Mouse (Mus musculus): ENCODE measurements at regions not wholly inside any gene's neighbourhood (a gene's known extent, or its start where the extent isn't known, plus 50 kb on each side); places are given as distances from the start of the nearest gene placed in this dataset.
"Not testable (repeated sequence)": the region's sequence is repeated elsewhere in the genome, so short reads cannot be mapped to it uniquely, and the experiment has no call there.

DNA sequence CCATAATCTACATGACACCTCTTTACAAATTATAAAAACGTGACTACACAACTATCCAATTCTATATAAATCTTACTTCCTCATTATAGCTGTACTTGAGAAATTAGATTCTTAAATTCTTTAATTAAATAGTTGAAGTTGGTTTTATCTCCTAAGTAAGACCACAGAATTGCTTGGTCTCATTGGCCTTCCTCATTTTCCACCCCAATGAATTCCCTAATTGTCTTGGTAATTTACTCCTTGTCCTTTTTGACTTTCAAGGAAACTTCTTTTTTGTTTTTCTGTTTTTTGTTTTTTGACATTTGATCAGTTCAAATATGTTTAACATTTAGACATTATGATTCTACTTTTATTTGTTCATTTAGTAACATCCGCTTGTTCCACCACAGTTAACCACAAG lies 1591.7 kb upstream of the Pcdh20 start:
- Histone ChIP-seq H3K27me3 (ENCODE audit: control insufficient read depth, insufficient read depth, low read length) (no peaks in the 10 kb centered on the region), H3K4me1 (ENCODE audit: control insufficient read depth, insufficient read depth, low read length) (no peaks in the 10 kb centered on the region), H3K9me3 (replicated peaks; ENCODE audit: control insufficient read depth, low read length) (no peaks in the 10 kb centered on the region), H3K4me3 (replicated peaks; ENCODE audit: low read length) (no peak overlapping the region), H3K4me2 (ENCODE audit: low read depth, low read length) (no peak overlapping the region), H3K9ac (ENCODE audit: low read length) (no peak overlapping the region), H3K36me3 (ENCODE audit: control insufficient read depth, insufficient read depth, low read length) (no peaks in the 10 kb centered on the region), H3K27ac (ENCODE audit: low read length) (no peak overlapping the region)
- WGBS = 88% methylated on average over 2 of the region's 2 CpGs
- ATAC-seq (ENCODE audit: insufficient read depth, low FRiP score) = no peak

DNA sequence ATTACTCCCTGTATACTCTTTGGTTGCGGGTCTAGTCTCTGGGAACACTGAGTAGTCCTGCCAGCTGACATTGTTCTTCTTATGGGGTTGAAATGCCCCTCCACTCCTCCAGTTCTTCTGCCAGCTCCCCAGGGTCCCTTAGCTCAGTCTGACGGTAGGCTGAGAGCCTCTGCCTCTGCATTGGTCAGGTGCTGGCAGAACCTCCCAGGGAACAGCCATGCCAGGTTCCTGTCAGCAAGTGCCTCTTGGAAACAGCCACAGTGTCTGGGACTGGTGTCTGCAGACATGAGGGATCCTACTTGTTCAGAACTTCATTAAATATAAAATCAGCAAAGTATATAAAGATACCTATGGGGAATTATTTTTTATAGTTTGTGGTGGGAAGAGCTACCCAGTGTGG lies 1578.6 kb upstream of the Pcdh20 start:
- 58% methylated on average over 2 of the region's 2 CpGs for WGBS
- H3K27ac ChIP-seq (ENCODE audit: low read length) = no peak overlapping the region
- no peak overlapping the region for H3K4me3 ChIP-seq (replicated peaks; ENCODE audit: low read length)
- no peak overlapping the region for H3K9ac ChIP-seq (ENCODE audit: low read length)
- no peak overlapping the region for H3K4me2 ChIP-seq (ENCODE audit: low read depth, low read length)
- no peaks in the 10 kb centered on the region for H3K4me1 ChIP-seq (ENCODE audit: control insufficient read depth, insufficient read depth, low read length)
- H3K27me3 ChIP-seq (ENCODE audit: control insufficient read depth, insufficient read depth, low read length) = no peaks in the 10 kb centered on the region
- ATAC-seq (ENCODE audit: insufficient read depth, low FRiP score) = no peak
- no peaks in the 10 kb centered on the region for H3K36me3 ChIP-seq (ENCODE audit: control insufficient read depth, insufficient read depth, low read length)
- H3K9me3 ChIP-seq (replicated peaks; ENCODE audit: control insufficient read depth, low read length) = no peaks in the 10 kb centered on the region

DNA sequence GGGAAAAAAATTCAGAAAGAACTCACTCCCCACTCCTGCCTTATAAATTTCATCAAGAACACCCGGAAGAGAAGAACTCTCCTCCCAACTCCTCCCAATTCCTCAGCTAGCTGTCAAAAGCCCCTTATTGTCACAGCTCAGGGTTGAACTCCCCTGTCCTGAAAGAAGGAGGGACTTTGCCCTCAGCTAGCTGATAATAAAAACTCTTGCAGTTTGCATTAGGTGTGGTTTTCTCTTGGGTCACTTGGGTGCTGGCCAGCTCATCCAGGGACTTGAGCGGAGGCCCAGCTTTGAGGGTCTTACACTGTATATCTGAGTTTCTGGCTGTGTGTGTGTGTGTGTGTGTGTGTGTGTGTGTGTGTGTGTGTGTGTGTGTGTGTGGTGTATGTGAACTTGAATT lies 1577.6 kb upstream of the Pcdh20 start:
- H3K9me3 ChIP-seq (replicated peaks; ENCODE audit: control insufficient read depth, low read length); H3K27ac ChIP-seq (ENCODE audit: low read length); H3K9ac ChIP-seq (ENCODE audit: low read length); H3K4me3 ChIP-seq (replicated peaks; ENCODE audit: low read length); H3K4me1 ChIP-seq (ENCODE audit: control insufficient read depth, insufficient read depth, low read length); H3K4me2 ChIP-seq (ENCODE audit: low read depth, low read length); H3K27me3 ChIP-seq (ENCODE audit: control insufficient read depth, insufficient read depth, low read length); H3K36me3 ChIP-seq (ENCODE audit: control insufficient read depth, insufficient read depth, low read length): not testable (repeated sequence)
- WGBS = 78% methylated on average over 2 of the region's 2 CpGs
- peak; percentile 78; the same call in 1 of the 2 replicates for ATAC-seq (ENCODE audit: insufficient read depth, low FRiP score)
